Mouse (Mus musculus) embryonic fibroblast, embryonic 13.5 days (primary cell): ENCODE measurements at regions not wholly inside any gene's neighbourhood (a gene's known extent, or its start where the extent isn't known, plus 50 kb on each side); places are given as distances from the start of the nearest gene placed in this dataset.
A peak's percentile ranks its signal among the peaks of the same experiment; 100 is the strongest.

ENCODE experiments used
- H3K27ac ChIP-seq: 2 replicates; pipeline ENCODE4 v1.5.1; 2012; ENCODE audit warnings: low read length, control low read depth, inconsistent platforms; ENCODE audit not compliant: insufficient read depth
- H3K4me1 ChIP-seq: 2 replicates; pipeline ENCODE4 v1.6.1; 2011; ENCODE audit warnings: low read length; ENCODE audit not compliant: control insufficient read depth, insufficient read depth
- H3K4me3 ChIP-seq: 2 replicates; pipeline ENCODE4 v1.5.1; 2011; ENCODE audit warnings: mild to moderate bottlenecking, control low read depth, low read length; ENCODE audit not compliant: insufficient read depth
- CTCF ChIP-seq: IDR thresholded peaks from 2 replicates; pipeline ENCODE4 v1.5.1; 2011; ENCODE audit warnings: mild to moderate bottlenecking, control low read depth, low read length, moderate library complexity, borderline replicate concordance; ENCODE audit not compliant: insufficient read depth
- POLR2A ChIP-seq: IDR thresholded peaks from 2 replicates; pipeline ENCODE4 v1.6.1; 2011; ENCODE audit warnings: low read depth, mild to moderate bottlenecking, control low read depth, low read length, moderate library complexity

DNA sequence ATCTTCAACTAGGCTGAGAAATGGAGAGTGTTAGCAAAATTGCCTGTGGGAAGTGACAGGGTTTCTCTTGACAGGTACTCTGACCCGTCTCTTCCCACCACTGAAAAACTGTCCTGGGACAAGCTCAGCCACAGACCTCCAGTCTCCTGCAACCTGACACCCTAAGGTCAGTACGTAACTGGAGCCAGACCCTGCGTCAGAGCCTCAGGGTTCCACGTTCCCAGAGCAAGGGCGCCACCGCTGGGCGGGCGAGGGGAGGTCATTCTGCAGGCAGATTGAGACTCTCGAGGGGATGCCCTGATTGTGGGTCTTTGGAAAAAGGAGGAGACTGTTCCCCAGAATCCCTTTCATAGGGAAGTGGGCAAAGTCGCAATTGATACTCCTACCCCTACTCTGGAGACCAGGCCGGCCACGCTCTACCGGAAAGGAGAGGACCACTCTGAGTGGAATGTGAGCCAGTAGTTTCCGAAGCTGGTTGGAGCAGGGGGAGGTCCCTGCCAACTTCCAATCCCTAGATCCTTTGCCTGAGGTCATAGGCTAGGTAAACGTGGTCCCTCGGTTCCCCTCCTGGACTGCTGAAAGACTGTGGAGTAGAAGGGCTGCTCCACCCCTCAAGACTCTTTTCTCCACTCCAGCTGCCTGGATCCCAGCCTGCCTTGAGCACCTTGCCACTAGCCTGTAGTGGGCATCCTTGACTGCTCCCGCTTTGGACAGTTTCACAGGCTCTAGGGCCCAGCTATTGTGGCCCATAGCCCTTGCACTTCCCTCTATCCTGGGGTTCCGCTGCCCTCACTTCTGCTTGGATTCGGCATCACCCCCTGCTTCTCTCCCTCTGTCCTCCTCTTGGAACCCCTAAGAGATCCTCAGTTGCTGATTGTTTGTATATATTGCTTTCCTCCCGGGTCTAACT is 61.0 kb upstream of the Lpcat1 start:
- Histone ChIP-seq H3K4me3 (no peak overlapping the region), H3K27ac (no peak overlapping the region), H3K4me1 (no peaks in the 10 kb centered on the region)
- TF ChIP-seq CTCF: peak; percentile 47; the same call in 1 of the 2 replicates
- TF ChIP-seq POLR2A: no peak

DNA sequence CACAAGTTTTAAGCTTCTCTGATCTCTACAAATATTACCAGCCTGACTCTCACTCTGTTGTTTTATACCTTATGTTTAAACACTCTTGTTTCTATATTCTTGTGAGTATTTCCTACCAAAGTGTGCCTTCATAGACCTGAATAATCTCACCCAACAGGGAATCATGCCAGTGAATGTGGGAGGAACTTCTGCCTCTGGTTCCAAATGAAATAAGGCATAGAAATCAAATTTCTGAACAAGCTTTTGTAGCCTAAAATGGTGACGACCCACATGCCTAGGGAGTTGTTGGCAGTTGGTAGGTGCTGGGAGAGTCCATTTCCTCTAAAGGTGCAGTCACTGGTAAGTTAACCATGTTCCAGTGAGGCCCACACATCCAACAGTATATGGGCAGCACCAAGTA is 66.1 kb upstream of the Lpcat1 start:
- TF ChIP-seq CTCF (no peak), POLR2A (no peak)

DNA sequence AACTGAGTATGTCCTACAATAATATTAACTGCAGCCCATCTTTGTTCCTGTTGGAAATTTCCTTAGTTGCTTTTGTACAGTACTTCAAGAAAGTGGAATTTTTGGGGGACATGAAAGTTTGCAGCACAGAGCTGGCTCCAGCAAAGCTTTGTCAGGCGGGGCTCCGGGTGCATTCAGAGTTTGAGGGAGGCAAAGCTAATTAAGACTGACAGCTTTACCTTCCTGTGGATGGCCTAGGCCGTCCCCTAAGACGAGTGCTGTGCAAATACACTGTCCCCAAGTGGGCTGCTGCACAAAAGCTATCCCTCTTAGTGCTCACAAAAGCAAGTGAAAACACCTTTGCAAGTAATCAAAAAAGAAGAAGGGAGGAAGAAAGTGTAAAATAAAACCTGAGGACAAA is 68.7 kb upstream of the Ndufs6 start:
- Histone ChIP-seq H3K27ac (no peak overlapping the region), H3K4me3 (no peak overlapping the region)
- no peak for TF ChIP-seq CTCF
- no peak for TF ChIP-seq POLR2A

More for the DNA sequence above, 66.1 kb upstream of the Lpcat1 start:
- Histone ChIP-seq H3K4me3 (no peak overlapping the region), H3K4me1 (no peaks in the 10 kb centered on the region), H3K27ac (no peak overlapping the region)

DNA sequence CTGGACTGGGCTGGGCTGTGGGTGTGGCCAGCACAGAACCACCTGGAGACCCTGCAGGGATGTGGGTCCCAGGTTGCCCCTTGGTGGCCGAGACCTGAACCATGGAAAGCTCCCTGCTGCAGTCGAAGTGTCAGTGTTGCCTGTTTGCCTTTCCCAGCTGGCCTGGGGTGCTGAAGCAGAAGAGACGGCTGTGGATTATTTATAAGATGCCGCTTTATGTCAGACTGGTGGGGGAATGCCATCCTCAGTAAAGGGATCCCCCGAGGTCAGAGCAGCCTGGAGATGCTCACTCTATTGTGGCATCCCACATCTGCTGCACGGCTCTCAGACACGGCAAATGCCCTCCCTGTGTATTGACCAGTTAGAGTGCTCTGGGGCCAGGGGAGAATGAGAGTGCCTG is 67.5 kb upstream of the Ndufs6 start:
- no peak overlapping the region for H3K4me3 ChIP-seq
- H3K27ac ChIP-seq: no peak overlapping the region
- no peaks in the 10 kb centered on the region for H3K4me1 ChIP-seq
- no peak for TF ChIP-seq POLR2A
- no peak for TF ChIP-seq CTCF

More for the DNA sequence above, 68.7 kb upstream of the Ndufs6 start:
- no peaks in the 10 kb centered on the region for H3K4me1 ChIP-seq

DNA sequence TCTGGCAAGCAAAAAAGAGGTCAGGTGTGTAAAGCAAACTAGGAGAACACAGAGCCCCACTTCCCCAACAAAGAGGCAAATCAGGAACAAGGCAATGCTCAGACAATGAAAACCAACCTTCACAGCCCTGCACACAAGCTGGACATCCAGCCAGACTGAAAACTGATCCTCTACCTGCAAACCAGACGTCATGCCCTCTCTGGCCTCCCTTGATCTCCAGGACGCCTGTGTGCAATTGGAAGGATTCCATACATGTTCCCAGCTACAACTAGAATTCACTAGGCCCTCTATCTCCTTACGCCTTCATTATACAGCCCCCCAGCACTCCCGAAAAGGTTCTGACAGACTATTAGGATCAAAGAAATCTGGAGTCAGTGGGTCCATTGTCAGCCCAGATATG is 60.7 kb upstream of the Ndufs6 start:
- Histone ChIP-seq H3K4me3 (no peak overlapping the region), H3K27ac (no peak overlapping the region), H3K4me1 (no peaks in the 10 kb centered on the region)
- no peak for TF ChIP-seq CTCF
- TF ChIP-seq POLR2A: no peak

DNA sequence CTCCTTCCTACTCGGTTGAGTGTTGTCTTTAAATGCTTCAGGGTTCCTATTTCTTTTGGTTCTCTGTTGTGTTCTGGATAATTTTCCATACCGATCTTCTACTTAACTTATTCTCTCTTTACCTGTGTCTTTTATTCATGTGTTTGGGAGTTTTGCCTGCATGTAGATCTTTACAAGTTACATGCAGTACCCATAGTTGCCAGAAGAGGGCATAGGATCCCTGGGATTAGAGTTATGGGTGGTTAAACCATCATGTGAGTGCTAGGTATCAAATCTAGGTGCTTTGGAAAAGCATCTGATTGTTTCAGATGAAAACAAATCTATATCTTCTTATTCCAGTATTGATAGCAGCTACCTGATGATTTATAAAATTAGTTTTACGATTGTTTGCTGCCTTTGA is 55.2 kb upstream of the Ndufs6 start:
- Histone ChIP-seq H3K4me3 (no peak overlapping the region), H3K27ac (no peak overlapping the region), H3K4me1 (no peaks in the 10 kb centered on the region)
- no peak for TF ChIP-seq CTCF
- TF ChIP-seq POLR2A: no peak
